In the genomic region with DNA sequence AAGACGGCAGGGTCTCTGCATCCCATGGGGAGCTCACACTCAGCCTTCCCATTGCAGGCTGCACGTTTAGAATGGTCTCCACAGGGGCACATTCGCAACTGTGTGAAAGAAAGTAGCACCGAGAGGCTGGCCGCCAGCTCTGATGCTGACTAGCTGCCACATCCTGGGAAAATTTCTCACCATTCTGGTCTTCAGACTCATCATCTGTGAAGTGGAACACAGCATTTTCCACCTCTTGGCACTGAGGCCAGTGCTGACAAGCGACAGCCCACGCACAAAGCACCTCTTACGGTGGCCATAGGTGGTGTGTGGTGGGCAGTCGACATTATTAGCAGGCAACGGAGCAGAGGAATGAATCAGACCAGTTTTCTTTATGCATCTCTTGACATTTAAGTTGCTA, we compare ENCODE assay signal across 26 mouse cellular contexts.
DNase-seq lines count a peak whose midpoint lies in the region; ATAC-seq lines count a peak whose summit lies in the region.
"Had no signal": no experiment of that assay in that cellular context is flagged by ENCODE, and none has a peak within 500 bp of the region (broad histone marks: within the 10 kb centered on the region; RNA-seq: fewer than 3 reads in every experiment).

No protein-coding gene starts in this region.

- no peaks in the 10 kb centered on the region for H3K9me3 ChIP-seq in forebrain, embryonic 15.5 days
- H3K9me3 ChIP-seq in forebrain, embryonic 11.5 days (ENCODE audit: control insufficient read depth, low read length): no peaks in the 10 kb centered on the region
- H3K9me3 ChIP-seq: embryonic facial prominence, embryonic 10.5 days; forebrain, embryonic 12.5 days; limb, embryonic 13.5 days; liver, embryonic 13.5 days; stomach, embryonic 15.5 days had no signal

- 0 out of 2 replicates have a peak overlapping the region, but pooled peaks have one; percentile 19 for H3K27ac ChIP-seq in forebrain, embryonic 15.5 days (replicated peaks)
- H3K27ac ChIP-seq in forebrain, embryonic 11.5 days (ENCODE audit: low read depth, low read length): no peak overlapping the region
- H3K27ac ChIP-seq: embryonic facial prominence, embryonic 10.5 days; forebrain, embryonic 12.5 days; layer of hippocampus, adult 2 months; left cerebral cortex, adult 2 months; limb, embryonic 13.5 days; liver, embryonic 13.5 days; stomach, embryonic 15.5 days had no signal

- peaks cover 18% of the 10 kb centered on the region for H3K4me1 ChIP-seq in forebrain, embryonic 15.5 days
- H3K4me1 ChIP-seq in forebrain, embryonic 11.5 days (replicated peaks; ENCODE audit: control insufficient read depth, insufficient read depth, low read length): no peaks in the 10 kb centered on the region
- H3K4me1 ChIP-seq: liver, embryonic 13.5 days; stomach, embryonic 15.5 days had no signal

- no peaks in the 10 kb centered on the region for H3K36me3 ChIP-seq in forebrain, embryonic 15.5 days
- H3K36me3 ChIP-seq in forebrain, embryonic 11.5 days (ENCODE audit: control insufficient read depth, insufficient read depth, low read length): no peaks in the 10 kb centered on the region
- H3K36me3 ChIP-seq: embryonic facial prominence, embryonic 10.5 days; forebrain, embryonic 12.5 days; limb, embryonic 13.5 days; liver, embryonic 13.5 days; stomach, embryonic 15.5 days had no signal

- 18% methylated on average over 10 of the region's 10 CpGs for WGBS in forebrain, embryonic 15.5 days
- WGBS in forebrain, embryonic 11.5 days: 46% methylated on average over 10 of the region's 10 CpGs

- no peak overlapping the region for H3K4me2 ChIP-seq in forebrain, embryonic 15.5 days (replicated peaks)
- no peak overlapping the region for H3K4me2 ChIP-seq in forebrain, embryonic 11.5 days (ENCODE audit: low read depth, low read length, severe bottlenecking)
- H3K4me2 ChIP-seq: forebrain, embryonic 12.5 days; limb, embryonic 13.5 days; liver, embryonic 13.5 days; lung, embryonic 14.5 days; stomach, embryonic 15.5 days had no signal

- no peak for DNase-seq in forebrain, embryonic 11.5 days (ENCODE audit: low spot score)
- peak; percentile 29 to 34 for DNase-seq in left cerebral cortex, postnatal 14 days (ENCODE audit: low spot score in 2 of 2)
- no peak for DNase-seq in left cerebral cortex, postnatal 4 days
- peak; percentile 75 for DNase-seq in brain, adult 2 months (ENCODE audit: low read depth, low spot score)
- DNase-seq in right cerebral cortex, adult 2 months (ENCODE audit: low spot score in 2 of 2): peak; percentile 49 to 66
- DNase-seq in heart, adult 11 months: no peak
- DNase-seq: adrenal gland, postnatal 36 days; cerebellum, adult 2 months; gastrocnemius, postnatal 10 days; heart, adult 18-20 months; heart, postnatal 36 days; kidney, adult 8-10 months; kidney, postnatal 14 days; liver, embryonic 13.5 days; lung, embryonic 14.5 days; lung, postnatal 36 days; retina, postnatal 1 day had no signal

- H3K27me3 ChIP-seq in forebrain, embryonic 15.5 days: no peaks in the 10 kb centered on the region
- H3K27me3 ChIP-seq in forebrain, embryonic 11.5 days (ENCODE audit: control insufficient read depth, insufficient read depth, low read length): no peaks in the 10 kb centered on the region
- H3K27me3 ChIP-seq: limb, embryonic 13.5 days; liver, embryonic 13.5 days; stomach, embryonic 15.5 days had no signal

- intact Hi-C loops in left cerebral cortex, postnatal 14 days (cut with DNase I): no loop called here
- intact Hi-C loops in left cerebral cortex, postnatal 4 days (cut with DNase I): no loop called here

- H3K4me3 ChIP-seq in forebrain, embryonic 15.5 days: no peak overlapping the region
- no peak overlapping the region for H3K4me3 ChIP-seq in forebrain, embryonic 11.5 days (ENCODE audit: low read depth, low read length)
- H3K4me3 ChIP-seq: embryonic facial prominence, embryonic 10.5 days; forebrain, embryonic 12.5 days; layer of hippocampus, adult 2 months; left cerebral cortex, adult 2 months; limb, embryonic 13.5 days; liver, embryonic 13.5 days; stomach, embryonic 15.5 days had no signal

- no peak overlapping the region for H3K9ac ChIP-seq in forebrain, embryonic 15.5 days (replicated peaks)
- no peak overlapping the region for H3K9ac ChIP-seq in forebrain, embryonic 11.5 days (ENCODE audit: low read length)
- H3K9ac ChIP-seq: forebrain, embryonic 12.5 days; limb, embryonic 13.5 days; liver, embryonic 13.5 days; lung, embryonic 14.5 days; stomach, embryonic 15.5 days had no signal

- ATAC-seq in forebrain, embryonic 15.5 days (replicated peaks): no peak
- no peak for ATAC-seq in forebrain, embryonic 11.5 days (replicated peaks; ENCODE audit: low FRiP score)
- ATAC-seq in megakaryocyte progenitor cell, adult 5-6 weeks (replicated peaks; ENCODE audit: poor library complexity): no peak
- ATAC-seq: CD4-positive, CD25-positive, alpha-beta regulatory T cell, adult 4 months had no signal

Comparison
In these comparisons a context has a peak if more than half of its experiments do, and no peak if none do; other contexts are left out.
1. DNase-seq: peak in left cerebral cortex, postnatal 14 days (2 of 2), brain, adult 2 months (single experiment) and right cerebral cortex, adult 2 months (2 of 2); none in forebrain, embryonic 11.5 days (single experiment), left cerebral cortex, postnatal 4 days (single experiment) and heart, adult 11 months (single experiment).